Mouse (Mus musculus): ENCODE measurements around the gene Odam. TPM values are rescaled to one million over a fixed set of nuclear protein-coding genes. Genes with fewer than 3 reads are reported as not detected.

The Odam gene
- not detected for polyA plus RNA-seq (2015; fragmentation: Illumina TruSeq; extraction: RNeasy Lipid Tissue Mini Kit (QIAGEN cat#74804); ENCODE audit: low read depth, low replicate concordance)

GRCm38 (mm10) chr5:87884729-87885128, at the start of gene Odam:
Odam (plus strand) TSS chr5:87885029.

GRCm38 (mm10) chr5:87925372-87925771, 40.5 kb downstream of the Odam start, which contains the start of gene Csn3:
Csn3 (plus strand) TSS chr5:87925579.

Other genes starting within 250 kb of the Odam start
- gene Csn1s1, start 218.8 kb upstream of the Odam start, polyA plus RNA-seq (2015; fragmentation: Illumina TruSeq; extraction: RNeasy Lipid Tissue Mini Kit (QIAGEN cat#74804); ENCODE audit: low read depth, low replicate concordance): not detected
- gene Csn2, start 185.4 kb upstream of the Odam start, polyA plus RNA-seq (2015; fragmentation: Illumina TruSeq; extraction: RNeasy Lipid Tissue Mini Kit (QIAGEN cat#74804); ENCODE audit: low read depth, low replicate concordance): not detected
- not detected for gene Csn1s2a, start 110.5 kb upstream of the Odam start, polyA plus RNA-seq (2015; fragmentation: Illumina TruSeq; extraction: RNeasy Lipid Tissue Mini Kit (QIAGEN cat#74804); ENCODE audit: low read depth, low replicate concordance)
- gene Csn1s2b, start 76.9 kb upstream of the Odam start, polyA plus RNA-seq (2015; fragmentation: Illumina TruSeq; extraction: RNeasy Lipid Tissue Mini Kit (QIAGEN cat#74804); ENCODE audit: low read depth, low replicate concordance): not detected
- gene Prr27, start 59.3 kb upstream of the Odam start, polyA plus RNA-seq (2015; fragmentation: Illumina TruSeq; extraction: RNeasy Lipid Tissue Mini Kit (QIAGEN cat#74804); ENCODE audit: low read depth, low replicate concordance): not detected
- gene Csn3, start 40.5 kb downstream of the Odam start, polyA plus RNA-seq (2015; fragmentation: Illumina TruSeq; extraction: RNeasy Lipid Tissue Mini Kit (QIAGEN cat#74804); ENCODE audit: low read depth, low replicate concordance): not detected
- not detected for gene 2310003L06Rik, start 84.4 kb downstream of the Odam start, polyA plus RNA-seq (2015; fragmentation: Illumina TruSeq; extraction: RNeasy Lipid Tissue Mini Kit (QIAGEN cat#74804); ENCODE audit: low read depth, low replicate concordance)
- not detected for gene Gm28434, start 84.5 kb downstream of the Odam start, polyA plus RNA-seq (2015; fragmentation: Illumina TruSeq; extraction: RNeasy Lipid Tissue Mini Kit (QIAGEN cat#74804); ENCODE audit: low read depth, low replicate concordance)
- gene Cabs1, start 94.4 kb downstream of the Odam start, polyA plus RNA-seq (2015; fragmentation: Illumina TruSeq; extraction: RNeasy Lipid Tissue Mini Kit (QIAGEN cat#74804); ENCODE audit: low read depth, low replicate concordance): not detected
- gene Smr3a, start 117.5 kb downstream of the Odam start, polyA plus RNA-seq (2015; fragmentation: Illumina TruSeq; extraction: RNeasy Lipid Tissue Mini Kit (QIAGEN cat#74804); ENCODE audit: low read depth, low replicate concordance): not detected
- gene Smr2, start 201.5 kb downstream of the Odam start, polyA plus RNA-seq (2015; fragmentation: Illumina TruSeq; extraction: RNeasy Lipid Tissue Mini Kit (QIAGEN cat#74804); ENCODE audit: low read depth, low replicate concordance): not detected
- gene Gm11116, start 226.5 kb downstream of the Odam start, polyA plus RNA-seq (2015; fragmentation: Illumina TruSeq; extraction: RNeasy Lipid Tissue Mini Kit (QIAGEN cat#74804); ENCODE audit: low read depth, low replicate concordance): not detected

Measured in brain, adult 10 weeks (tissue).